Mouse (Mus musculus): Measurements from ENCODE around the gene Btg4. TPM values are rescaled to one million over a fixed set of nuclear protein-coding genes. Genes with fewer than 3 reads are reported as not detected.

Btg4 gene
- total and polyA plus RNA-seq, 3 experiments, result not detected

GRCm38 (mm10) chr9:51163989-51164388 is 103.3 kb downstream of the Btg4 start:
- no peak overlapping the region for H3K27ac ChIP-seq (ENCODE audit: control insufficient read depth, low read depth, low read length)
- no peaks in the 10 kb centered on the region for H3K4me1 ChIP-seq (ENCODE audit: control insufficient read depth in 1 of 2, insufficient read depth in 2 of 2, low read length in 2 of 2)
- H3K4me3 ChIP-seq (ENCODE audit: control insufficient read depth in 1 of 2, insufficient read depth in 1 of 2, low read depth in 2 of 2, low read length in 2 of 2), result no peak overlapping the region
- TF ChIP-seq ELF1 (IDR thresholded peaks at IDR 0.05; ENCODE audit: low read depth, low read length), result no peak
- TF ChIP-seq TAL1 (IDR thresholded peaks at IDR 0.05; ENCODE audit: low read length), result no peak
- TF ChIP-seq GABPA (IDR thresholded peaks at IDR 0.05; ENCODE audit: low read depth, low read length), result no peak
- H3K9me3 ChIP-seq (replicated peaks; ENCODE audit: insufficient read depth, low read length), result no peaks in the 10 kb centered on the region
- DNase-seq (ENCODE audit: low read depth, low spot score), result no peak
- no peaks in the 10 kb centered on the region for H3K36me3 ChIP-seq (ENCODE audit: control insufficient read depth in 1 of 2, insufficient read depth in 2 of 2, low read length in 2 of 2)
- no peak overlapping the region for H3K9ac ChIP-seq (ENCODE audit: control insufficient read depth, low read depth, low read length, poor library complexity, severe bottlenecking)
- H3K27me3 ChIP-seq (ENCODE audit: control insufficient read depth in 1 of 2, insufficient read depth in 2 of 2, low read length in 2 of 2), result peaks cover 9 to 16% of the 10 kb centered on the region in 2 experiments
- H3K79me2 ChIP-seq (ENCODE audit: control insufficient read depth, insufficient read depth, low read length, poor library complexity), result no peaks in the 10 kb centered on the region

DNA sequence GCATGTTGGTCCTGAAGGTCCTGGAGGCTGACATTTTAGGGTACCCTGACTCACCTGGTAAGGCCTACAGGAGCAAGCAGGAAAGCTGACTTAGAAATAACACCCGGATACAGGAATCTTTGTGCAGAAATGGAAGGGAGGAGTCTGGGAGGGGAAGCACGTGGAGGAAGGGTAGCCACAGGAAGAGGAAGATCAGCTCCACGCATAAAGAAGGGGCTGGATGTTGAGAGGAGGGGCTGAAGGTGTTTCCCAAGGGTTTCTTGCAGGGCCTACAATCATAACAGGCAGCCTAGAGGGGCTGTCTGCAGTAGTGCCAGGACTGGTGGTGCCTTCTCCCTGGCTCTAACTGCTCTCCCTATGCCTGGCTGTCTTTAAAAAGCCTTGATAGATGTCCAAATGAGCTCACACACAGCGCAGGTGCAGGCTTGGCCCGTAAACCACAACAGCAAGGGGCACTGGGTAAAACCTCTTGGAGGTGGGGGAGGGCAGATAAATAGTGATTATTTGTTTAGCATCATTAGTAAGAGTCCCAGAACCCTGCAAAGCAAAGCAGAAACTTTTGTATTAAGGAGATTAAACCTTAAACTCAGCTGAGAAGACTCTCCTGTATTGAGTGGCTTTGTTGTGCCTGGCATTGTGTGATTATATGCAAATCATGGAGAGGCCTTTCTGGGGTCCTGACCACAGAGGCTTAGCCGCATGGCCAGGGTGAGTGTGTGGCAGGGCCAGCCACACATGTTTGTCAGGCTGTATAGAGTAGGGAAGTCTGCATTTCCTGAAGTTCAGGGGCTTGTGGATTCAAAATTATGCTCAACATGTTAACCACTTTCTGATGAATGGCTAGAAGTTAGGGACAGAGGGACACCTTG is 104.8 kb downstream of the Btg4 start, which contains the start of gene Gm32742:
Gene Gm32742 (minus strand): TSS at position 206 of the 869 bp plus-strand sequence.
- H3K79me2 ChIP-seq (ENCODE audit: control insufficient read depth, insufficient read depth, low read length, poor library complexity), result no peaks in the 10 kb centered on the region
- no peak within 1 kb of the TSS for H3K4me3 ChIP-seq (ENCODE audit: control insufficient read depth in 1 of 2, insufficient read depth in 1 of 2, low read depth in 2 of 2, low read length in 2 of 2)
- no peak within 1 kb of the TSS for H3K27ac ChIP-seq (ENCODE audit: control insufficient read depth, low read depth, low read length)
- no peak for DNase-seq (ENCODE audit: low read depth, low spot score)
- H3K9ac ChIP-seq (ENCODE audit: control insufficient read depth, low read depth, low read length, poor library complexity, severe bottlenecking), result no peak within 1 kb of the TSS
- H3K4me1 ChIP-seq (ENCODE audit: control insufficient read depth in 1 of 2, insufficient read depth in 2 of 2, low read length in 2 of 2), result no peaks in the 10 kb centered on the region
- peaks cover 2 to 5% of the 10 kb centered on the region in 2 experiments for H3K27me3 ChIP-seq (ENCODE audit: control insufficient read depth in 1 of 2, insufficient read depth in 2 of 2, low read length in 2 of 2)
- H3K36me3 ChIP-seq (ENCODE audit: control insufficient read depth in 1 of 2, insufficient read depth in 2 of 2, low read length in 2 of 2), result no peaks in the 10 kb centered on the region
- no peak for TF ChIP-seq ZKSCAN1 (IDR thresholded peaks at IDR 0.05; ENCODE audit: low read depth, low read length)
- TF ChIP-seq RCOR1 (IDR thresholded peaks at IDR 0.05; ENCODE audit: low read depth, low read length), result no peak
- no peak for TF ChIP-seq ZNF384 (IDR thresholded peaks at IDR 0.05; ENCODE audit: low read depth, low read length)
- no peak for TF ChIP-seq MYB (IDR thresholded peaks at IDR 0.05; ENCODE audit: low read depth, low read length)
- TF ChIP-seq MAFK (IDR thresholded peaks at IDR 0.05; ENCODE audit: borderline replicate concordance, low read depth, low read length), result no peak
- TF ChIP-seq POLR2AphosphoS5 (IDR thresholded peaks at IDR 0.05; ENCODE audit: borderline replicate concordance, low read depth, low read length), result no peak
- no peak for TF ChIP-seq TBP (IDR thresholded peaks at IDR 0.05; ENCODE audit: low read depth, low read length)
- TF ChIP-seq GABPA (IDR thresholded peaks at IDR 0.05; ENCODE audit: low read depth, low read length), result no peak
- no peak for TF ChIP-seq SMC3 (IDR thresholded peaks at IDR 0.05; ENCODE audit: low read depth, low read length)
- no peak for TF ChIP-seq HCFC1 (IDR thresholded peaks at IDR 0.05; ENCODE audit: low read depth, low read length)
- TF ChIP-seq BHLHE40 (IDR thresholded peaks at IDR 0.05; ENCODE audit: borderline replicate concordance, low read depth, low read length), result no peak
- no peak for TF ChIP-seq USF2 (IDR thresholded peaks at IDR 0.05; ENCODE audit: borderline replicate concordance in 1 of 2, insufficient read depth in 1 of 2, low read depth in 1 of 2, low read length in 2 of 2)
- no peak for TF ChIP-seq GATA1 (IDR thresholded peaks at IDR 0.05; ENCODE audit: low read depth, low read length)
- no peak for TF ChIP-seq NRF1 (IDR thresholded peaks at IDR 0.05; ENCODE audit: insufficient read depth, low read depth, low read length, poor library complexity, severe bottlenecking)
- TF ChIP-seq ZC3H11A (IDR thresholded peaks at IDR 0.05; ENCODE audit: low read depth, low read length), result no peak
- TF ChIP-seq KAT2A (conservative IDR thresholded peaks at IDR 0.05; ENCODE audit: low read depth, low read length), result no peak
- no peaks in the 10 kb centered on the region for H3K9me3 ChIP-seq (replicated peaks; ENCODE audit: insufficient read depth, low read length)

Measured in MEL (cell line).